Mouse (Mus musculus) bone marrow, adult 2 months (tissue): ENCODE results near the gene Dio1. TPM values are rescaled to one million over a fixed set of nuclear protein-coding genes. Genes with fewer than 3 reads are reported as not detected.

Experiments used
- H3K27ac ChIP-seq: fragments of 200-500 bp; 2 replicates; pipeline ENCODE4 v1.5.1; 2012; ENCODE audit warnings: low read depth, mild to moderate bottlenecking, control low read depth, inconsistent platforms, low read length; ENCODE audit not compliant: control insufficient read depth, poor library complexity, insufficient read depth
- H3K4me1 ChIP-seq: fragments of 200-500 bp; 2 replicates; pipeline ENCODE4 v1.6.1; 2011; ENCODE audit warnings: low read length; ENCODE audit not compliant: control insufficient read depth, insufficient read depth
- H3K4me3 ChIP-seq: fragments of 200-500 bp; replicated peaks from 2 replicates; pipeline ENCODE3; 2011; ENCODE audit warnings: mild to moderate bottlenecking, low read depth, low read length, control low read depth; ENCODE audit not compliant: control insufficient read depth
- CTCF ChIP-seq: fragments of 200-500 bp; IDR thresholded peaks from 2 replicates; pipeline ENCODE4 v1.5.1; 2011; ENCODE audit warnings: low read length, control low read depth; ENCODE audit not compliant: control insufficient read depth, insufficient read depth
- POLR2A ChIP-seq: fragments of 200-500 bp; IDR thresholded peaks from 2 replicates; pipeline ENCODE4 v1.6.1; 2011; ENCODE audit warnings: low read depth, mild to moderate bottlenecking, control low read depth, low read length, borderline replicate concordance; ENCODE audit not compliant: control insufficient read depth
- WGBS: fragments of 180-500 bp; shearing (Covaris S2); methylation state at CpG from one replicate; pipeline ENCODE4 v1.1.7; 2018; 5-methylcytosine and 5-hydroxymethylcytosine counted together
- polyA plus RNA-seq: library from polyadenylated mRNA; stranded (reverse); fragments of >200 nt; gene quantifications from 2 replicates; pipeline ENCODE4 v1.2.4, GENCODE M21; 2011; ENCODE audit warnings: low replicate concordance; ENCODE audit not compliant: missing spikeins, insufficient read depth, insufficient read length

Gene Dio1
- polyA plus RNA-seq, 1 experiment: 0.90 TPM

DNA sequence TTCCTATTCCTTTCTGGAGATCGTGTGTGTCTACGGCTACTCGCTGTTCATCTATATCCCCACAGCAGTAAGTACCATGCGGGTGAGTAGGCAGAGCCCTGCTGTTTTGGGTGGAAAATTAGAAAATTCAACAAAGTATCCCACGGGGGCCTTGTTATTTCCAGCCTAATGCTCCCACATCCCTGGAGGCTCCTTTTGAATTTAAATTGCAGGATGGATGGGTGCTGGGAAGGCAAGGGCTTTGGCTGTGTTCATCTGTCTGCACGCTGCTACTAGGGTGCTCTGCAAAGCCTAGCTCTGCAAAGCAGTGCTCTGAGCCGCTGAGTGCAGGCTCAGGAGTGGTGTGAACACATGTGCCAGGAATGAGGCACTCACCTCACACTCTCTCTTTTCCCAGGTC is 37.6 kb upstream of the Dio1 start:
- H3K4me3 ChIP-seq: no peak overlapping the region
- no peak overlapping the region for H3K27ac ChIP-seq
- WGBS: 89% methylated on average over 7 of the region's 7 CpGs
- TF ChIP-seq CTCF: no peak
- no peak for TF ChIP-seq POLR2A
- H3K4me1 ChIP-seq: peaks cover 1% of the 10 kb centered on the region; the same call in 1 of the 2 replicates

DNA sequence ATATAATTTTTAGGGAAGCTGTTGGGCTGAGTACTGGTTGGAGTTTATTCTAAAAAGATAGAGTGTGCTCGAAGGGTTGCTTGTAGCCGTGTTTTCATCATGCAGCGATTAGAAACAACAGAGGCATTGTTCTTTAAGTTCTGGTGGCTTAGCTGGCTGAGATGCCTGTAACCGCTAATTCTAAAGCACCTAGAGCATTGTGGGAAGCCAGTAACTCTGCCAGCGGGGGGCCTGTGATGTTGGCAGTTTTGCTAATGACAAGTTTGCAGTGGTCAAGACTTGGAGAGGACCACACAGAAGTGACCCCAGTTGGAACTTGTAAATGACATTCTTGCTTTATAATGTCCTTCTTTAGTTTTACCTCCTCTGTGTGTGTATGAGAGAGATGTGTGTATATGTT is 34.4 kb upstream of the Dio1 start:
- H3K4me1 ChIP-seq: no peaks in the 10 kb centered on the region; the same call in 1 of the 2 replicates
- TF ChIP-seq CTCF: no peak
- H3K27ac ChIP-seq: no peak overlapping the region
- H3K4me3 ChIP-seq: no peak overlapping the region
- 73% methylated on average over 5 of the region's 5 CpGs for WGBS

DNA sequence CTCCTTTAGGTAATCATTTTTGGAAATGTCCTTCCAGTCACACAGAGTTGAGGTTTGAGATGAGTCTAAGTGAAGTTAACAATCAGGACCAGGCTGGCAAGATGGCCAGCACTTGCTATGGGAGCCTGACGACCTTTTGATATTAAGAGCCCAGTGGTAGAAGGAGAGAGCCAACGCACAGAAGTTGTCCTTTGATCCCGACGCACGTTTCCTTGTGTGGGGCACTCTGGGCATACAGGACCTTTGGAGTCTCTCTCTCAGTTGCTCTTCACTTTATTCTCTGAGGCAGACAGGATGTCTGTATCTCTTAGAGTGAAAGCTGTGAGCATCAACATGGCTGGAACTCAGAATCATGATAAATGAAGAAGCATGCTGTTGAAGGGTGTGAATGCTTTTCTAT is 30.5 kb upstream of the Dio1 start:
- WGBS: 93% methylated on average over 5 of the region's 5 CpGs
- Histone ChIP-seq H3K27ac (no peak overlapping the region), H3K4me1 (no peaks in the 10 kb centered on the region; the same call in 1 of the 2 replicates), H3K4me3 (no peak overlapping the region)
- TF ChIP-seq CTCF (no peak), POLR2A (no peak)

DNA sequence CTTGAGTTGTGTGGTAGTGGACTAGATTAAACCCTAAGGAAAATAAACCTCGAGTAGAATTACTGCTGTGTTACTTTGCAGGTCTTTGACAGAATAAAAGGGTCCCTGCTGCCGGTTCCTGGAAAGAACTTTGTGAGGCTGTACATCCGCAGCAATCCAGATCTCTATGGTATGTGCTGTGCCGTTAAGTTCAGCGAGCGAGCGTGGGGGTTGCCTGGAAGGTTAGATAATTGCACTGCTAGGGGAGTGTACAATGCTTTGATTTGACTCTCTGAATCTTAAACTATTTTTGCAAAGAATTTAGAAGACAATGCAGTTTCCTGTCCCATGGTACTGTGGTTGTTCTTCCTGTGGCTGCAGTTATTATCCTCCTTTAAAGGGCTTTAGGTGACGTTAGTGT is 29.4 kb upstream of the Dio1 start:
- no peaks in the 10 kb centered on the region; the same call in 1 of the 2 replicates for H3K4me1 ChIP-seq
- no peak overlapping the region for H3K4me3 ChIP-seq
- H3K27ac ChIP-seq: no peak overlapping the region
- 84% methylated on average over 8 of the region's 8 CpGs for WGBS
- no peak for TF ChIP-seq CTCF
- no peak for TF ChIP-seq POLR2A

DNA sequence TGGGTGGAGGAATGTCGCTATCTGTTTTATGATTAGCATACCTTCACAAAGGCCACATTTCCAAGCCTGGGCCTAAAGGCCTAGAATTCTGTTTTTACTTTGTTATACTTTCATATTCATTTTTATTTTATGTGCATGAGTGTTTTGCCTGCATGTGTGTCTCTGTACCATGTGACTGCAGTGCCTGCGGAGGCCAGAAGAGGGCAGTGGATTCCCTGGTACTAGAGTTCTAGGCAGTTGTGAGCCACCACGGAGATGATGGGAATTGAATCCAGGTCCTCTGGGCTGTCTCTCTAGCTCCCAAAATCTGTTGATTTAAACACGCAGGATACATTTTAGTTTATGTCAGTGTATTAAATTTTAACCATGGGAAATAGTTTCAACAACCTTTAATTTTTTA is 26.5 kb upstream of the Dio1 start:
- TF ChIP-seq POLR2A (no peak), CTCF (peak; percentile 44; the same call in 1 of the 2 replicates)
- Histone ChIP-seq H3K4me3 (no peak overlapping the region), H3K4me1 (no peaks in the 10 kb centered on the region), H3K27ac (no peak overlapping the region)
- WGBS: 89% methylated on average over 4 of the region's 4 CpGs

DNA sequence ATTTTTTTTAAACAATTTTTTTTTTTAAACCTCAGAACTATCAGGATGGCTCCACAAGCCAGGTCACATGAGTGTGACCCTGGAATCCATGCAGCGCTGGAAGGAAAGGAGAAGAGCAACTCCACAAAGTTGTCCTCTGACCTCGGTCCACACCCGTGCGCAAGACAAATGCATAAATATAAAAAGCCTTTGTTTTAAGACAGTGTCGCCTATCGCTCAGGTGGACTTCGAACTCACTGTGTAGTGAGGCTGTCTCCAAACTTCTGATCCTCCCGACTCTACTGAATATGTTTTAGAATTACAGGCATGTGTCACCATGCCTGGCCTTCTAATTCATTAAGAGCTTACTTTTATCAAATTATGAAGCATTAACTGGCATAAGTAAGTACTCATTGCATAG is 21.6 kb upstream of the Dio1 start:
- H3K4me3 ChIP-seq: no peak overlapping the region
- no peak for TF ChIP-seq POLR2A
- no peak for TF ChIP-seq CTCF
- no peak overlapping the region for H3K27ac ChIP-seq
- H3K4me1 ChIP-seq: no peaks in the 10 kb centered on the region
- 89% methylated on average over 8 of the region's 8 CpGs for WGBS

DNA sequence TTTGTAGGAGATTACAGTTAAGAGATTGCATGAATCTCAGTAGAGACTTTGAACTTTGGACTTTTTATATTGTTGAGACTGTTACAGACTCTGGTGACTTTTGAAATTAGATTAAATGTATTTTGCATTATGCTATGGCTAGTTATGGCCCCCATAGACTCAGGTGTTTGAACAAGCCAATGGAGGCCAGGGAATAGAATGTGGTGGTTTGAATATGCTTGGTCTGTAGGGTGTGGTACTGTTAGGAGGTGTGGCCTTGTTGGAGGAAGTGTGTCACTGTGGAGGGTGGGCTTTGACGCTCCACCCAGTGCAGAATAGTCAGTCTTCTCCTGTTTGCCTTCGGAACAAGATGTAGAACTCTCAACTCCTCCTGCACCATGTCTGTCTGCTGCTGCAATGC is 16.1 kb upstream of the Dio1 start:
- TF ChIP-seq CTCF (no peak), POLR2A (no peak)
- H3K4me3 ChIP-seq: no peak overlapping the region
- H3K4me1 ChIP-seq: no peaks in the 10 kb centered on the region
- no peak overlapping the region for H3K27ac ChIP-seq
- WGBS: 91% methylated on average over 2 of the region's 2 CpGs

DNA sequence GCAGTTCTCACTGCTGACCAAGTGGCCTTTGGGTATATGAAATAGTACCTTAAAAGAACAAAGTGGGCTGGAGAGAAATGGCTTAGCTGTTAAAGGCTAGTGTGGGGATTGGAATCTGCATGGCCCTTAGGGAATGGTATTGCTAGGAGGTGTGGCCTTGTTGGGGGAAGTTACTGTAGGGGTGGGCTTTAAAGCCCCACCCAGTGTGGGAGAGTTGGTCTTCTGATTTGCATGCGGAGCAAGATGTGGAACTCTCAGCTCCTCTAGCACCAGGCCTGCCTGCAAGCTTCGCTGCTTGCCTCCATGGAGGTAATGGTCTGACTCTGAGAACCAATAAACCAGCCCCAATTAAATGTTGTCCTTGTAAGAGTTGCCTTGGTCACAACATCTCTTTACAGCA is 14.1 kb upstream of the Dio1 start:
- no peaks in the 10 kb centered on the region for H3K4me1 ChIP-seq
- no peak overlapping the region for H3K4me3 ChIP-seq
- WGBS: 58% methylated on average over 2 of the region's 2 CpGs
- TF ChIP-seq POLR2A (no peak), CTCF (no peak)
- H3K27ac ChIP-seq: no peak overlapping the region

DNA sequence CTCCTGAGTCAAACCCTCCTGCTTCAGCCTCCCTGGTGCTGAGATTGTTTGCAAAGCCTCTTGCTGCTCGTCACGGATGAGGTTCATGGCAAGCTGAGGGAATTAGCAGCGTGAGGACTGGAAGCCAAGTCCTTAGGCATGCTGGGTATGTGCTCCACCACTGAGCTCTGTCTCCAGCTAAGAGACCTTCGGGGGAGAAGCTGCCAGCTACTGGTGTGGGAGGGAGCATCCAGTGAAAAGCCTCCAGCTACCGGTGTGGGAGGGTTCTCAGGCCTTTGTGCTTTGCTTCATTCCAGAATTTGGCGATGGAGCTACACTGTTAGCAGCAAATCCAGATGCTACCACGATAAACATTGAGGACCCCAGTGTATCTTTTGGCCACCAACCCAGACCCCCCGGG is 11.7 kb upstream of the Dio1 start:
- Histone ChIP-seq H3K4me3 (no peak overlapping the region), H3K4me1 (no peaks in the 10 kb centered on the region), H3K27ac (no peak overlapping the region)
- TF ChIP-seq POLR2A (no peak), CTCF (no peak)
- WGBS: 91% methylated on average over 8 of the region's 8 CpGs
